Mouse (Mus musculus) testis, adult 2 months (tissue): ENCODE data around the gene BC028528.

Experiments
- CTCF ChIP-seq: fragments of 200-500 bp; IDR thresholded peaks from 2 replicates; pipeline ENCODE4 v1.5.1; 2012; ENCODE audit warnings: low read depth, mild to moderate bottlenecking, inconsistent platforms, low read length, moderate library complexity; ENCODE audit not compliant: control insufficient read depth, insufficient read depth, insufficient replicate concordance
- POLR2A ChIP-seq: fragments of 200-500 bp; IDR thresholded peaks from 2 replicates; pipeline ENCODE4 v1.6.1; 2012; ENCODE audit warnings: low read depth, mild to moderate bottlenecking, inconsistent platforms, low read length, moderate library complexity; ENCODE audit not compliant: control insufficient read depth

GRCm38 (mm10) chr3:95871392-95871867 lies 20.4 kb downstream of the BC028528 start, which contains the start of gene Mrps21:
- TF ChIP-seq POLR2A (peak; percentile 88), CTCF (no peak)
